In genomic region chr6:62066363-62067023, GRCm38 (mm10) we compare ENCODE assay signal across 16 mouse cellular contexts.
A peak's percentile ranks its signal among the peaks of the same experiment; 100 is the strongest.
DNase-seq lines count a peak whose midpoint lies in the region; ATAC-seq and TF ChIP-seq lines count a peak whose summit lies in the region.
"Had no signal": no experiment of that assay in that cellular context is flagged by ENCODE, and none has a peak within 500 bp of the region (broad histone marks: within the 10 kb centered on the region; RNA-seq: fewer than 3 reads in every experiment).

No protein-coding gene starts in this region.

- no peaks in the 10 kb centered on the region for H3K36me3 ChIP-seq in midbrain, embryonic 11.5 days (ENCODE audit: control insufficient read depth, insufficient read depth, low read length)
- no peaks in the 10 kb centered on the region for H3K36me3 ChIP-seq in midbrain, embryonic 10.5 days
- H3K36me3 ChIP-seq in forebrain, embryonic 14.5 days (ENCODE audit: control insufficient read depth, insufficient read depth, low read length): no peaks in the 10 kb centered on the region
- no peaks in the 10 kb centered on the region for H3K36me3 ChIP-seq in heart, adult 2 months (ENCODE audit: control insufficient read depth, insufficient read depth, low read length)
- H3K36me3 ChIP-seq: heart, embryonic 12.5 days; limb, embryonic 12.5 days had no signal

- no peaks in the 10 kb centered on the region for H3K27me3 ChIP-seq in midbrain, embryonic 11.5 days (ENCODE audit: control insufficient read depth, insufficient read depth, low read length)
- H3K27me3 ChIP-seq in midbrain, embryonic 10.5 days (ENCODE audit: low read depth, poor library complexity, severe bottlenecking): no peaks in the 10 kb centered on the region
- no peaks in the 10 kb centered on the region for H3K27me3 ChIP-seq in forebrain, embryonic 14.5 days (replicated peaks; ENCODE audit: control insufficient read depth, insufficient read depth, low read length)
- H3K27me3 ChIP-seq in heart, adult 2 months (ENCODE audit: control insufficient read depth, insufficient read depth, low read length): no peaks in the 10 kb centered on the region
- H3K27me3 ChIP-seq: heart, embryonic 12.5 days; limb, embryonic 12.5 days had no signal

- H3K27ac ChIP-seq in midbrain, embryonic 11.5 days (ENCODE audit: low read depth, low read length): no peak overlapping the region
- H3K27ac ChIP-seq in midbrain, embryonic 10.5 days (replicated peaks): no peak overlapping the region
- H3K27ac ChIP-seq in forebrain, embryonic 14.5 days (ENCODE audit: low read depth, low read length): no peak overlapping the region
- H3K27ac ChIP-seq in heart, adult 2 months: no peak overlapping the region
- H3K27ac ChIP-seq: limb, embryonic 12.5 days had no signal

- no peak for DNase-seq in midbrain, embryonic 11.5 days (ENCODE audit: low spot score, missing footprints)
- DNase-seq in midbrain, embryonic 10.5 days (ENCODE audit: low spot score): no peak
- peak; percentile 51 for DNase-seq in forebrain, embryonic 14.5 days (ENCODE audit: low spot score)
- DNase-seq in mesoderm, embryonic 11.5 days (ENCODE audit: low read depth, low spot score): peak; percentile 4
- DNase-seq in telencephalon, adult 2 months (ENCODE audit: low read depth, low spot score): peak; percentile 16
- no peak for DNase-seq in natural killer cell, adult 2 months (ENCODE audit: low spot score in 2 of 2)
- DNase-seq in heart, adult 2 months: no peak
- DNase-seq: adrenal gland, postnatal 36 days; cerebellum, adult 11 months; gastrocnemius, postnatal 10 days; heart, postnatal 4 days; kidney, adult 8-10 months; lung, postnatal 4 days had no signal

- no peak for TF ChIP-seq EP300 in heart, adult 2 months (IDR thresholded peaks at IDR 0.05; ENCODE audit: insufficient read depth, low read depth, low read length)

- no peak overlapping the region for H3K9ac ChIP-seq in midbrain, embryonic 11.5 days (ENCODE audit: low read length)
- H3K9ac ChIP-seq in forebrain, embryonic 14.5 days (ENCODE audit: low read length): no peak overlapping the region
- no peak overlapping the region for H3K9ac ChIP-seq in heart, adult 2 months (ENCODE audit: low read depth, low read length)
- H3K9ac ChIP-seq: heart, embryonic 12.5 days; limb, embryonic 12.5 days had no signal

- 64% methylated on average over 6 of the region's 6 CpGs for WGBS in midbrain, embryonic 11.5 days
- WGBS in midbrain, embryonic 10.5 days: 77% methylated on average over 6 of the region's 6 CpGs
- 44% methylated on average over 6 of the region's 6 CpGs for WGBS in forebrain, embryonic 14.5 days
- 68% methylated on average over 6 of the region's 6 CpGs for WGBS in heart, adult 2 months

- no peak for TF ChIP-seq CTCF in heart, adult 2 months (IDR thresholded peaks at IDR 0.05)

- no peaks in the 10 kb centered on the region for H3K4me1 ChIP-seq in midbrain, embryonic 11.5 days (ENCODE audit: control insufficient read depth, insufficient read depth, low read length)
- H3K4me1 ChIP-seq in midbrain, embryonic 10.5 days: no peaks in the 10 kb centered on the region
- no peaks in the 10 kb centered on the region for H3K4me1 ChIP-seq in forebrain, embryonic 14.5 days (ENCODE audit: control insufficient read depth, insufficient read depth, low read length)
- H3K4me1 ChIP-seq in heart, adult 2 months (ENCODE audit: control insufficient read depth, insufficient read depth, low read length): no peaks in the 10 kb centered on the region
- H3K4me1 ChIP-seq: heart, embryonic 12.5 days; limb, embryonic 12.5 days had no signal

- intact Hi-C loops in heart, adult 2 months (cut with DNase I): no loop called here

- H3K4me2 ChIP-seq in midbrain, embryonic 11.5 days: no peak overlapping the region
- no peak overlapping the region for H3K4me2 ChIP-seq in forebrain, embryonic 14.5 days (ENCODE audit: low read length)
- H3K4me2 ChIP-seq: heart, embryonic 12.5 days; limb, embryonic 12.5 days had no signal

- no peaks in the 10 kb centered on the region for H3K79me2 ChIP-seq in heart, adult 2 months (replicated peaks; ENCODE audit: control insufficient read depth, insufficient read depth, low read length)

- H3K9me3 ChIP-seq in midbrain, embryonic 11.5 days (ENCODE audit: control insufficient read depth, low read length): no peaks in the 10 kb centered on the region
- H3K9me3 ChIP-seq in midbrain, embryonic 10.5 days (replicated peaks): no peaks in the 10 kb centered on the region
- no peaks in the 10 kb centered on the region for H3K9me3 ChIP-seq in forebrain, embryonic 14.5 days (replicated peaks; ENCODE audit: control insufficient read depth, low read length)
- H3K9me3 ChIP-seq: heart, embryonic 12.5 days; limb, embryonic 12.5 days had no signal

- TF ChIP-seq POLR2A in heart, adult 2 months (IDR thresholded peaks at IDR 0.05; ENCODE audit: insufficient read depth, low read depth, low read length): no peak

- H3K4me3 ChIP-seq in midbrain, embryonic 11.5 days (ENCODE audit: low read depth, low read length): no peak overlapping the region
- H3K4me3 ChIP-seq in midbrain, embryonic 10.5 days: no peak overlapping the region
- no peak overlapping the region for H3K4me3 ChIP-seq in forebrain, embryonic 14.5 days (ENCODE audit: low read depth, low read length)
- H3K4me3 ChIP-seq in heart, adult 2 months: no peak overlapping the region
- H3K4me3 ChIP-seq: heart, embryonic 12.5 days; limb, embryonic 12.5 days; myocyte had no signal

- ATAC-seq in midbrain, embryonic 11.5 days (ENCODE audit: low FRiP score): peak; percentile 84
- peak; percentile 79 for ATAC-seq in forebrain, embryonic 14.5 days

Comparison
In these comparisons a context has a peak if more than half of its experiments do, and no peak if none do; other contexts are left out.
1. DNase-seq: peak in forebrain, embryonic 14.5 days (single experiment), mesoderm, embryonic 11.5 days (single experiment) and telencephalon, adult 2 months (single experiment); none in midbrain, embryonic 11.5 days (single experiment), midbrain, embryonic 10.5 days (single experiment), natural killer cell, adult 2 months (0 of 2) and heart, adult 2 months (0 of 2).